Mouse (Mus musculus) telencephalon, adult 2 months (tissue): ENCODE measurements around the gene Kcnj11.

Experiments used
- DNase-seq: peaks from one replicate; pipeline ENCODE4 v3.0.0-alpha.2; 2011; ENCODE audit warnings: low read depth, low spot score

The Kcnj11 gene

GRCm38 (mm10) chr7:46100563-46100962 lies at the start of gene Kcnj11:
TSS of gene Kcnj11 (minus strand) at chr7:46100764.
- peak; percentile 50 for DNase-seq

GRCm38 (mm10) chr7:46147417-46147816 lies 46.9 kb upstream of the Kcnj11 start:
- no peak for DNase-seq

DNA sequence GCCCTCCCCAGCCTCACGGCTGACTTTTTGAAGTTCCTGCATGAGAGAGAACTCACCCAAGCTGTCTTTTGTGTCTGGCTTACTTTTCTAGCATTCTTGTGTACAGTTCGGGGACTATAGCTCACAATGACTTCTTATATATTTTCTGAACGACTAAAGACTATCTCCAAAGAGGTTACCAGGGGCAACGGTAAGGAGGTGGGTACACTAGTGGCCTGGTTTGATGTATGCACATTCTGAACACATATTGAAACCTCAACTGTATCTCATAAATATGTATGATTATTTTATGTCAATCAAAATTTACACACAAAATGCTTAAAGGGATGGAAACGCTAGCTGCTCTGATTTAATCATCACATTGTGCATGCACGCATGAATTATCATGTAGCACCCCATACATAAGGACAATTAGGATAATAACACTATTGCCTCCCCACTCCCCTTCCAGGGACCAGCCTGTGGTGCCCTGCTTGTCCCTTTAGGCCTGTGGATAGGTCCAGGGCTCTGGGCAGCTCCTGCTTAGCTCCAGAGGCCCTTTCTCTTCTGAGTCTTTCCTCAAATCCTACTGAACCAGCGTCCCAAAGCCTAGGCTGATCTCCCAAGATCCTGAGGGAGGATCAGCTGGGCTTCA lies 46.2 kb upstream of the Kcnj11 start:
- DNase-seq, result no peak

DNA sequence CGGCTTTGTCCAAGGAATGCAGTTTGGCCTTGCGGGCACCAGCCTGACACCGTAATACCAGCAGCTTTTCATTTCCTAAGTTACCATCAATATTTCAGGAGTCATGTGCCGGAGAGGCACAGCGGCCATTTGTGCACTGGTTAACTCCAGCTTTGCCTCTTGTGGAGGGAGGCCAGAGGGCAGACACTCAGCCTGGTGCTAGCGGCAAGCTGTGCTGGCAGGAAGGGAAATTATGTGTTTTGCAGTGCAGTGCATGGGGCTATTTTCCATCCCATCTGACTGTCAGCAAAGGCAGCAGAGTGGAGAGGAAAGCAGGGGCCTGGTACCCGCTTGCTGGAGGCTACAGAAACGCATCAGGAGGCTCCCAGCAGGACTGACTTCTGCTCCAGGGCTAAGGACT lies 43.5 kb upstream of the Kcnj11 start:
- DNase-seq, result no peak

- DNase-seq, result peak; percentile 77
Observed at GRCm38 (mm10) chr7:46138329-46138930, 37.9 kb upstream of the Kcnj11 start.

- DNase-seq, result no peak
Observed at GRCm38 (mm10) chr7:46133858-46134257, 33.3 kb upstream of the Kcnj11 start.

DNA sequence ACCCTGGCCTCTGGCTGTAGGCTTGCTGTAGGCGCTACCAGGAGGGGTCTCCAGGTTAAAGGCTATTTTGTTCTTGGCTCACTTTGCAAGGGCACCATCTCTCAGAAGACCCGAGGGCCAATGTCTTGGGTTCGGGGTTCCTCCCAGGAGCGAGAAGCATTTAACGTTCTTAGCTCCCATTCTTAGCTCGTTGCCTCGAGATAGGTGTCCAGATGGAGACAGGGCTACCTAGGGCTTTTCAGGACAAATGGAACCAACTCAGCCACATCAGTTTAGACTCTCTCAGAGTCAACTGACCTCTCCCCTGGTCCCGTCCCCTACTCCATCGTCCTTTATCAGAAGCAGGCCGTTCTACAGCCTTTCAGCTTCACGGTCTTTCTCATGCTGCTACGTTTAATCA lies 31.7 kb upstream of the Kcnj11 start:
- no peak for DNase-seq

DNA sequence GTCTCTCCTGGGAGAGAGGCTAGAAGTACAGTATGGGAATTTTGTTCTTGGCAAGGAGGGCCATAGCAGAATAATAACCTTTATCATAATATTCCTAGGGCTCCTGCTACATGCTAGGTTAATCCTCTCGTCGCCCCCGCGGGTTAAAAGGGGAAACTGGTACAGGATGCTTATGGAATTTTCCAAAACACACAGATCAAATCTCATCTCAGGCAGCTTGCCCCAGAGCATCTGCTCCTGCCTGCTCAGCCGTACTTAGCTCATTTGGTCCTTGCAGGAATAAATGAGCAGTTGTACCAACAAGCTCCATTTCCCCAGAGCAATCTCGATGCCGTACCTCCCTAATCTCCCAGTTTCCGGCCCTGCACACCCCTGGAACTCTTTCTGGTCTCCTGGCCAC lies 31.2 kb upstream of the Kcnj11 start:
- DNase-seq, result peak; percentile 45

DNA sequence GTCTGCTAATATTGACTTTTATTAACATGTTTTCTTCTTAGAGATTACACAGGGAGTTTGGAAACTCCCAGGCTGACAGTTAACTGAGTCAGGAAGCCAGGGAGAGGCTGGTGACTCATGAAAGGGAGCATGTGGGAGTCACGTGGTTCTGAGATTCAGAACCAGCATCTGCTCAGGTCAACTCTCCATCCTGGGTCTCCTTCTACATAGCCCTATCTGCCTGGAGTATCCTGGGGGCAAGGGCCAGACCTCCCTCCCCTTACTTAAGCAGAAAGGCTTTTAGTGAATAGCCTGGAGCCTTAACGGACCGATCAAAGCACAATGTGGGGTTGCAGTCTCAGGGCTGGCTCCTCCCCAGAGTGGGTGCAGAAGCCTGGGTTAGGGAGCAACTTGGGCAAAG lies 30.7 kb upstream of the Kcnj11 start:
- DNase-seq, result peak; percentile 55

DNA sequence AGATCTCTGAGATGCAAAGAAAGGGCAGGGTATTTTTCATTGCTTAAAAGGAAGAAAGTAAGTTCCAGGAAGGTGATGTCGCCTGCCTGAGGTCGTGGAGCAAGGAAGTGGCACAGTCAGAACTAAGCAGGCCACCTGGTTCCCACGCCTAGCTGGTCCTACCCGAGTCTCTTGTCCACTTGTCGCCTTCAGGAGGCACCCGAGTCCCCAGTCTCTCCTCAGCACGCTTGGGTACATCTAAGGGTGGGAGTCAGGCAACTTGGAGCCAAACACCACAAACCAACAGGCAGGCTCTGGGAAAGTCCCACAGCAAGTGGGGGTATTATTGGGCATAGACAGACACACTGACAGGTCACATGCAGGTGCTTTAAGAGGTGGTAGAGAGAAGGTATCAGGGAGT lies 30.2 kb upstream of the Kcnj11 start:
- DNase-seq, result no peak

DNA sequence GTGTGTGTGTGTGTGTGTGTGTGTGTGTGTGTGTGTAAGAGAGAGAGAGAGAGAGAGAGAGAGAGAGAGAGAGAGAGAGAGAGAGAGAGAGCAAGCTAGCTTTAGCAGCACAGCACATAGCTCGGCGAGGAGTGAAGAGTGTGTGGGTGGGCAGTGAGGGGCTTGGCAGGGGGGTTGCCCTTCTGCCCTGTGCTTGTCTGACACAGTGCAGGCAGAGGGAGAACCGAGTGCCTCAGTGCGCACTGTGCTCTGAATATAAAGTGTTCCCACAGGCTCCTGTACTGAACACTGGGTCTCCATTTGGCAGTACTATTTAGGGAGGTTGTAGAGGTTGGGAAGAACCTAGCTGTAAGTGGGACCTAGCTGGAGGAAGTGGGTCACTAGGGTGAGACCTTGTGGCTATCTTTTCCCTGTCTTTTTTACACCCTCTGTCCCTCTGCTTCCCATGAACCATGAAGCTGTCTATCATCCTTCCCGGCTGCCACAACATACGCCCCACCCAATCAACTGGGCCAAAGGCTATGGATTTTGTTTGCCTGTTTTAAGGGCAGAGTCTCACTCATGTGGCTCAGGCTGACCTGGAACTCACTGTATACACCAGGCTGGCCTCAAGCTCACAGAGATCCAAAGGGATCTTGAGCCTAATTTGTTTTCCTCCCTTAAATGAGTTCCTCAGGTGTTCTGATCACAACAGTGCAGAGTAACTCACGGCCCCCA lies 29.1 kb upstream of the Kcnj11 start:
- DNase-seq, result no peak

GRCm38 (mm10) chr7:46128196-46128595 lies 27.6 kb upstream of the Kcnj11 start:
- DNase-seq, result no peak

GRCm38 (mm10) chr7:46125340-46125739 lies 24.8 kb upstream of the Kcnj11 start:
- DNase-seq, result no peak

DNA sequence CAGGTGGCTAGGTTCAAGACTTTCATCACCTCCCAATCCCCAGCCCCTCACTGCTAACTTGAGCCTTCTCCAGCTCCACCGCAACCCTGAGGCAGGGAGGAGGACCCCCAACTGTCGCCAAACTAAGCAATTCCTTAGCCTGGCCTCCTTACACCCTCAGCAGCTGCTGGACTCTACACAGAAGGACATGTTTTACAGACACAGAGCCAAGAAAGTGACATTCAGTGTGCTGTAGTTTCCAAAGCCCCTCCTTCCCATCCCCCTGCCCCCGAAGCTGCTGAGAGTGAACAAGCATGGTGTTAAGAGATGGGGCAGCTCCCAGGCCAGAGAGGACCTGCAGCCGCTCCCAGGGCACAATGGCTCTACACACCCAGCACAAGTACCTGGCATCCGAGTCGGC lies 23.9 kb upstream of the Kcnj11 start:
- no peak for DNase-seq

DNA sequence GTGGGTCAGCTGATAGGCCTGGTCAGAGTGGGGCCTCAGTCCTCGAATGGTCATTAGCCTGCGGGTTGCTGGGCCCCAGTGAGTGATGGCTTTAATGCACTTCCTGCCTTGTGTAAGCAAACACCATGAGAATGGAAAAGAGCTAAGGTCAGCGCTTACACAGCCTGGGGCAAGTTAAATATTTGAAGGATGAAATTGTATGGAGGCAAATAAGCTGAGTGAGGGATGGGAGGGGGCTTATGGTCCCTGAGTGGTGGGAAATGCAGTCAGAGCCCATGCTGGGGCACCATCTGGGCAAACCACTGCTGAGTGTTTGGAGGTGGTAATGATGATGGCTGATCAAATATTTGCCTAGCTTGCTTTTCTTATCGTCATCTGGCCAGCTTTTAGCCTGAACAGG lies 22.4 kb upstream of the Kcnj11 start:
- no peak for DNase-seq

- no peak for DNase-seq
Observed at GRCm38 (mm10) chr7:46117035-46117434, 16.5 kb upstream of the Kcnj11 start.

DNA sequence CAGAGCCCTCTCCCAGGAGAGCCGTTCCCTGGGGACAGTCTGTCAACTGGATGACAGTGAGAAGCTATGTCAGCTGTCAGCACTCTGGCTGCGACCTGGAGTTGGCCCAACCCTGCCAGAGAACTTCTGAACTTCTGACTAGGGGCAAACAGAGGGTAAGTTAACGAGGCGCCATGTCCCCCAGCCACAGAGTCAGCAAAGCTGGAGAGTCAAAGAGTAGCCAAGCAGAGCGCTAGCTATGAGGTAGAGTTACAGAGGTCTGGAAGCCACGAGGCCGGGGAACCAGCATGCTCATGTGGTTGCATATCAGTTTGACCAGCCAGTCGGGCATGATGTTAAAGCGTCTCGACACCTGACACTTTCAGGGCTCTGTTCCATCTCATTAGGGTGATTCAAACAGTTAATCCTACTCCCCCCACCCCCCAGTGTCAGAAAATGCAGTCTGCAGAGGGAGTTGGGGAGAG lies 15.6 kb upstream of the Kcnj11 start:
- DNase-seq, result no peak

DNA sequence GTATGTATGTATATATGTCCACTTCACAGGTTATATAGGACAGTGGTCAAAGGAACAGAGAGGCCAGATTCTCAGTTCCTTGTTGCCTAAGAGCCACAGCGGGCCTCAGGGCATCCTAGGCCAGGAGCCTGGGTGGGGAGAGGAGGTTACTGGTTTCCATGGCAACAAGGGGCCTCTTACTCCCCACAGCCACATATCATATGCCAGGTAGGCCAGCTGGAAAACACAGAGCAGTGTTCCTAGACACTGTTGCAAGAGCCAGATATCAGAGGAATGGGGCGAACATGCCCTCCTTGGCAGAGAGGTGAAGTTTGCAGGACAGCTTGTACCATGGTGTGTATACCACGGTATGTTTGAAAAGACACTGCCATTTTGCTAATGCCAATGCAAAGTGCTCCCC lies 12.9 kb upstream of the Kcnj11 start:
- DNase-seq, result no peak

DNA sequence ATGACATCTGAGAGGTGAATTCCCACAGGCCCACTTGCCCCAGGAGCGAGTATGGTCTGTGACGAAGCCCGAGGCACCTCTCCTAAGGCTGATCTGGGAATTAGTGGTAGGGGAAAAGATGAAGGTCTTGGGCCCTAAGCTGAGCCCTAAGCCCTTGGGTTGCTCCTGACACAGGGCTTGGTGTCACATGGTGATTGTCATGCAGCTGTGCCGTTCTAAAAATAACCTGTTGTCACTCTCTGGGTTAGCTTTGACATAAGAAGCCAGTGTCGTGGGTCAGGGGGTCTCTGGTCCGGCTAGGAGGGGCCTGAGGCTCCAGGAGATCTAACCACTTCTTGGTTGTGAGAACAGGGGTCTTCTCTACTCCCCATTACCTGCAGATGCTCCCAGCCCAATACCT lies 11.4 kb upstream of the Kcnj11 start:
- no peak for DNase-seq

DNA sequence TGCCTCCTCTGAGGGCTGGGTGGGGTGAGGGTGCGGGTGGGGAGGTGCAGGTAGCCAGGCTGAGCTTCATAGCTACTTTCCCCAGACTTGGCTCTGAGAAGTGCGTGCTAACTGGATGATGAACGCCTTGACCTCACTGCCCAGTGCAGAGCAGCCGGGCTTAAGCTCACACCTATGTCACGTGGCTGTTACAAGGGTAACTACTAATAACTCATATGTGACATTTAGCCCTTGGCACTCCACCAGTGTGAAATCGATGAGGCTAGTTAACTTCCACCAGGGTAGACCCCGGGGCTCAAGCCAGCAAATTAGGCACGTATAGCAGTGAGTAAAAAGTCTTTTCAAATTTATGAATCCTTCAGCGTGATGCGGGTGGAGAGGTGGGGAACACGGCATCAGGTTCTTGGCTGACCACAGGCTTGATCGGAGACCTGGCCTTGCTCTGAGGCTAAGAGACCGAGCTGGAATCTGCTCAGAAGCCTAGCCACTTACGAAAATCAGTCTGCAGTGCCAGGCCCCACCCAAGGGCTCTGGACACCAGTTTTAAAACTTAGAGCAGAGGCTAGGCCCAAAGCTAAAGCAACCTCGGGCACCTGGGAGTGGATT lies 10.8 kb upstream of the Kcnj11 start:
- DNase-seq, result no peak

DNA sequence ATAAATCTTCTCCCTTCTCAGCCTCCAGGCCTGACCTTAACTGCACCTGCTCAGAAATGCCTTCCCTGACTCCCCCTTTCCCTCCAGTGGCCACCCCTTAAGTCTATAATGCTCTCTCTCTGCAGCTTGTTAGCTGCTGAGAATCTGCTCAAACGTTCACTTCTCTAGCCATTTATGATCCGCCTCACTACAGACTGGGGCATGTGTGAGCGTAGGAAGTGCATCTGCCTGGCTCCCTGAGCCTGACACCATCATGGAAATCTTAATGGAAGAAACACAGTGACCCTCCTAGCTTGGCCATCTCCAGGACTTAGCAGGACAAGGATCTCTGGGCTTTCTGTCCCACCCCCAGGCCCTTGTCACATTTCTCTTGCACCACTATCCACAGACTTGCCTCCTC lies 9.5 kb upstream of the Kcnj11 start:
- no peak for DNase-seq

DNA sequence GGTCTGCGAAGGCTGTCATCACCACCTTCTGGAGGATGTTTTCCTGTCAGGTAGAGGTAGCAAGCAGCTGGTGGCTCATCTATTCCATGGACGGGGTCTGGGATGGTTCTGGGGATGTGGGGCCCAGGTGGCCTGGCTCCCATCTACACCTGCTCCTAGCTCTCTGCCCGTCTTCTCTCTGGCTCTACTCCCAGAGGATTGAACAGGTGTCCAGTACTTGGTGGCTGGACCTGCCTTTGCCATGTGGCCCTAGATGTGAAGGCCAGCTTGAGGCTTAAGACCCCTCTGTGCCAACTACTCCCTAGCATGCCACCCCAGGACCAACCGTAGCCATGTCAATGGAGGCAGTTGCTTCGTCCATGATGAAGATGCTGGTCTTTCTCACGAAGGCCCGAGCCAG lies 4.9 kb upstream of the Kcnj11 start:
- DNase-seq, result no peak
